Mouse (Mus musculus) neural tube, embryonic 14.5 days (tissue): Measurements from ENCODE around the gene Olfr1418. TPM values are rescaled to one million over a fixed set of nuclear protein-coding genes. Genes with fewer than 3 reads are reported as not detected.

ENCODE experiments used
- ATAC-seq: fragments of 200-750 bp; cut with Nextera tagmentation; 2 replicates; pipeline ENCODE4 v1.8.0; 2017; ENCODE audit warnings: low read depth, mild to moderate bottlenecking, moderate TSS enrichment, moderate library complexity
- H3K27ac ChIP-seq: fragments of 300-500 bp; sonication (generic); 2 replicates; pipeline ENCODE4 v1.5.1; 2014; ENCODE audit warnings: low read depth, mild to moderate bottlenecking, control low read depth, low read length, moderate library complexity, mixed read lengths
- H3K27me3 ChIP-seq: fragments of 300-500 bp; sonication (generic); 2 replicates; pipeline ENCODE4 v1.6.1; 2014; ENCODE audit warnings: low read length; ENCODE audit not compliant: control insufficient read depth, insufficient read depth
- H3K36me3 ChIP-seq: fragments of 300-500 bp; sonication (generic); 2 replicates; pipeline ENCODE4 v1.6.1; 2014; ENCODE audit warnings: low read length, mixed read lengths; ENCODE audit not compliant: control insufficient read depth, insufficient read depth
- H3K4me1 ChIP-seq: fragments of 300-500 bp; sonication (generic); 2 replicates; pipeline ENCODE4 v1.6.1; 2014; ENCODE audit warnings: low read length; ENCODE audit not compliant: control insufficient read depth, insufficient read depth
- H3K4me2 ChIP-seq: fragments of 300-500 bp; sonication (generic); 2 replicates; pipeline ENCODE4 v1.6.1; 2014; ENCODE audit warnings: mild to moderate bottlenecking, low read depth, low read length, control low read depth
- H3K4me3 ChIP-seq: fragments of 300-500 bp; sonication (generic); 2 replicates; pipeline ENCODE4 v1.5.1; 2014; ENCODE audit warnings: low read depth, low read length, control low read depth, mixed read lengths
- H3K9ac ChIP-seq: fragments of 300-500 bp; sonication (generic); replicated peaks from 2 replicates; pipeline ENCODE4 v1.6.1; 2014; ENCODE audit warnings: low read depth, mild to moderate bottlenecking, control low read depth, low read length, mixed read lengths
- H3K9me3 ChIP-seq: fragments of 300-500 bp; sonication (generic); 2 replicates; pipeline ENCODE4 v1.6.1; 2016; ENCODE audit warnings: low read length; ENCODE audit not compliant: control insufficient read depth
- WGBS: fragments of 180-500 bp; shearing (Covaris S2); extraction: QIAGEN DNeasy Blood & Tissue Kit; methylation state at CpG from one replicate; pipeline ENCODE4 v1.1.7; 2014; 5-methylcytosine and 5-hydroxymethylcytosine counted together
- polyA plus RNA-seq: library from polyadenylated mRNA; unstranded; fragments of >200 nt; fragmentation: Nextera tagmentation; extraction: Ambion mirVana; gene quantifications from 2 replicates; pipeline ENCODE4 v1.2.1, GENCODE M21; 2014

Olfr1418 gene
- polyA plus RNA-seq, 1 experiment from 2014 or later = not detected

DNA sequence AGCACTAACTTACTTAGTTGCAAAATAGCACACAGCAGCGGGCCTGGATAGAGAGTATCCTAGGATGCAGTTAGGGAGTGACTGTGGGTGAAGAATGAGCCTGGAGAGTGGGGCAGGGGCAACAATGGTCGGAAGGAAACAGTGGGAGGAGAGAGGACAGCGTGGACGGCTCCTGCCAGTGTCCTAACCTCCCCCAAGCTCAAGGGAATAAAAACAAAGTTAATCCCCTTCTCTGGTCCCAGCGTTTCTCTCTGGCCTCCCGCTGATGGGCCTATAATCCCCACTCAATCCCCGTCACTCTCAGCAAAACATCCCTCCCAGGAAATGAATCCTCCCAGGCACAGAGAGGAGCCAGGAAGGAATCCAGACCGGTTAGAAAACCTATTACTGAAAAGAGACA is 47.2 kb downstream of the Olfr1418 start:
- Histone ChIP-seq H3K4me2 (no peak overlapping the region), H3K27ac (no peak overlapping the region), H3K4me3 (no peak overlapping the region), H3K4me1 (no peaks in the 10 kb centered on the region), H3K9me3 (no peaks in the 10 kb centered on the region), H3K36me3 (no peaks in the 10 kb centered on the region), H3K27me3 (peaks cover 14% of the 10 kb centered on the region), H3K9ac (no peak overlapping the region)
- no peak for ATAC-seq
- 21% methylated on average over 8 of the region's 8 CpGs for WGBS

DNA sequence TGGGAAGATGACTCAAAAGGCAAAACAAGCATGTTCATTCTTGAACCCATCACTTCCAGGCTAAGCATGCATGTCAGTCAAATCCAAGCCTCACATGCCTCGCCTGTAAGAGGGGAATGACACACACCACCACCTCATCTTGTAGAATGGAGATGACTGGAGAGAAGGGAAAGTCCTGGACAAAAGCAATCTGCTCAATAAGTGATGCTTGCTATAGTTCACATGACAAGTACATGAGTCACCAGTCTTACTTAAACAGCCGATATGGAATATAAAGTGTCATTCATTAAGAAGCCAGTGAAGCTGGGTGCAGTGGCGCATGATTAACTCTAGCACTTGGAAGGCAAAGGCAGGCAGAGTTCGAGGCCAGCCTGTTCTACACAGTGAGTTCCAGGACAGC is 47.7 kb downstream of the Olfr1418 start:
- WGBS = 84% methylated on average over 4 of the region's 4 CpGs
- Histone ChIP-seq H3K27ac (no peak overlapping the region), H3K9ac (no peak overlapping the region), H3K9me3 (no peaks in the 10 kb centered on the region), H3K4me1 (no peaks in the 10 kb centered on the region), H3K36me3 (no peaks in the 10 kb centered on the region), H3K4me2 (no peak overlapping the region), H3K27me3 (peaks cover 10% of the 10 kb centered on the region), H3K4me3 (no peak overlapping the region)
- ATAC-seq = no peak

GRCm38 (mm10) chr19:11811688-11812365 is 49.0 kb downstream of the Olfr1418 start:
- H3K27ac ChIP-seq = no peak overlapping the region
- WGBS = 49% methylated on average over 5 of the region's 5 CpGs
- ATAC-seq = peak; percentile 90

DNA sequence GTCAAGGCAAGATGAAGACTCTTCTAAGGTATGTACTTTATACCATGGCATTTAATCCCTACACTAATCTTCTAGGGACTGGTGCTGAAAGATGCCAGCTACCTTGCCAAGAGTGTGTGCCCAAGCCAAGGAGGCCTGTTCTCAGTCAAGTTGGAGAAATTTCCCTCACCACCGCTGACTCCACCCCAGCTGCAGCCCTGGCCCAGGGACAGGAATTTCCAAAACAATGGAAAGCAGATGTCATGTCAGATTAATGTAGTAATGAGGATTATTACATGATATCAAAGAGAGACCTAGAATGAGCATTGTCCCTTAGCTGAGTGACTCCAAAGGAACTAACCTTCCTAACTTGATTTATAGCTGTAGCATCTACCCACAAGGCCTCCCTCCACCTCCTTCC is 50.0 kb downstream of the Olfr1418 start:
- no peak overlapping the region for H3K4me3 ChIP-seq
- H3K9me3 ChIP-seq = no peaks in the 10 kb centered on the region
- H3K27ac ChIP-seq = no peak overlapping the region
- H3K4me2 ChIP-seq = no peak overlapping the region
- 86% methylated on average over 1 of the region's 1 CpGs for WGBS
- H3K9ac ChIP-seq = no peak overlapping the region
- no peaks in the 10 kb centered on the region for H3K36me3 ChIP-seq
- no peak for ATAC-seq
- H3K4me1 ChIP-seq = no peaks in the 10 kb centered on the region
- no peaks in the 10 kb centered on the region for H3K27me3 ChIP-seq

More at GRCm38 (mm10) chr19:11811688-11812365, 49.0 kb downstream of the Olfr1418 start:
- Histone ChIP-seq H3K4me1 (no peaks in the 10 kb centered on the region), H3K36me3 (no peaks in the 10 kb centered on the region), H3K4me2 (no peak overlapping the region), H3K4me3 (no peak overlapping the region), H3K27me3 (0 out of 2 replicates have a peak, but pooled peaks cover 4% of the 10 kb centered on the region), H3K9me3 (no peaks in the 10 kb centered on the region), H3K9ac (no peak overlapping the region)

- 84% methylated on average over 5 of the region's 5 CpGs for WGBS
- Histone ChIP-seq H3K9ac (no peak overlapping the region), H3K27ac (no peak overlapping the region), H3K4me1 (no peaks in the 10 kb centered on the region), H3K27me3 (no peaks in the 10 kb centered on the region), H3K4me3 (no peak overlapping the region), H3K4me2 (no peak overlapping the region), H3K9me3 (no peaks in the 10 kb centered on the region), H3K36me3 (no peaks in the 10 kb centered on the region)
- ATAC-seq = no peak
Observed at GRCm38 (mm10) chr19:11810003-11810758, 50.7 kb downstream of the Olfr1418 start.

DNA sequence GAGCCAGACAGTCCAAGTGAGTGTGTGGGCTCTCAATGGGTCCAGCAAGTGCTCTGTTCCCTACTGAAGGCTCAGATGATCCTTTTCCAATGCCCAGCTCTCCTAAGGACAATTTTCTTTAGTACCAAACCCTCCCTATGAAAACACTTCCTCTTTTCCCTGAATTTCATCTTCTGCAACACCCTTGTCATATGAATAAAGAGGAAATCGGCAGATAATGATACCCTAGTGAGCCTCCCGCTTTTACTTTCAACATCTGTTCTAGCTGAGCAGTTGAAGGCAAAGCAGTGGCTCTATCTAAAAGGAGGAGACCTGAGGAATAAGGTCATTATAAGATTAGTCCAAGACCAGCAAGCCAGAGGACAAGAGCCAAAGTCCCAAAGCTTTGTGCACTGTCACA is 52.4 kb downstream of the Olfr1418 start:
- H3K9me3 ChIP-seq = no peaks in the 10 kb centered on the region
- no peaks in the 10 kb centered on the region for H3K4me1 ChIP-seq
- H3K4me2 ChIP-seq = no peak overlapping the region
- H3K27ac ChIP-seq = no peak overlapping the region
- no peaks in the 10 kb centered on the region for H3K27me3 ChIP-seq
- no peak overlapping the region for H3K9ac ChIP-seq
- no peak overlapping the region for H3K4me3 ChIP-seq
- WGBS = 96% methylated on average over 2 of the region's 2 CpGs
- H3K36me3 ChIP-seq = no peaks in the 10 kb centered on the region
- no peak for ATAC-seq

- no peaks in the 10 kb centered on the region for H3K27me3 ChIP-seq
- 39% methylated on average over 6 of the region's 6 CpGs for WGBS
- no peak for ATAC-seq
- no peak overlapping the region for H3K4me3 ChIP-seq
- H3K9me3 ChIP-seq = no peaks in the 10 kb centered on the region
- no peak overlapping the region for H3K9ac ChIP-seq
- no peaks in the 10 kb centered on the region for H3K4me1 ChIP-seq
- no peak overlapping the region for H3K27ac ChIP-seq
- no peak overlapping the region for H3K4me2 ChIP-seq
- no peaks in the 10 kb centered on the region for H3K36me3 ChIP-seq
Observed at GRCm38 (mm10) chr19:11807822-11808221, 53.0 kb downstream of the Olfr1418 start.

GRCm38 (mm10) chr19:11807251-11807650 is 53.6 kb downstream of the Olfr1418 start:
- no peak for ATAC-seq

GRCm38 (mm10) chr19:11804423-11804822 is 56.4 kb downstream of the Olfr1418 start:
- ATAC-seq = no peak
- Histone ChIP-seq H3K4me2 (no peak overlapping the region), H3K27me3 (no peaks in the 10 kb centered on the region), H3K36me3 (no peaks in the 10 kb centered on the region), H3K9ac (no peak overlapping the region), H3K4me1 (no peaks in the 10 kb centered on the region), H3K9me3 (no peaks in the 10 kb centered on the region), H3K4me3 (no peak overlapping the region), H3K27ac (no peak overlapping the region)
- 54% methylated on average over 1 of the region's 1 CpGs for WGBS

More at GRCm38 (mm10) chr19:11807251-11807650, 53.6 kb downstream of the Olfr1418 start:
- Histone ChIP-seq H3K36me3 (no peaks in the 10 kb centered on the region), H3K4me2 (no peak overlapping the region), H3K4me3 (no peak overlapping the region), H3K9ac (no peak overlapping the region), H3K27me3 (no peaks in the 10 kb centered on the region), H3K4me1 (no peaks in the 10 kb centered on the region), H3K9me3 (no peaks in the 10 kb centered on the region), H3K27ac (no peak overlapping the region)
- WGBS = 88% methylated on average over 2 of the region's 2 CpGs
